Mouse (Mus musculus) testis, adult 2 months (tissue): ENCODE results near the gene Ptpn7.

Source experiments
- CTCF ChIP-seq: fragments of 200-500 bp; IDR thresholded peaks from 2 replicates; pipeline ENCODE4 v1.5.1; 2012; ENCODE audit warnings: low read depth, mild to moderate bottlenecking, inconsistent platforms, low read length, moderate library complexity; ENCODE audit not compliant: control insufficient read depth, insufficient read depth, insufficient replicate concordance
- POLR2A ChIP-seq: fragments of 200-500 bp; IDR thresholded peaks from 2 replicates; pipeline ENCODE4 v1.6.1; 2012; ENCODE audit warnings: low read depth, mild to moderate bottlenecking, inconsistent platforms, low read length, moderate library complexity; ENCODE audit not compliant: control insufficient read depth

GRCm38 (mm10) chr1:135135111-135135787 is 2.7 kb downstream of the Ptpn7 start:
- no peak for TF ChIP-seq CTCF
- no peak for TF ChIP-seq POLR2A
